ENCODE assay signal across 8 mouse cellular contexts in the genomic region with DNA sequence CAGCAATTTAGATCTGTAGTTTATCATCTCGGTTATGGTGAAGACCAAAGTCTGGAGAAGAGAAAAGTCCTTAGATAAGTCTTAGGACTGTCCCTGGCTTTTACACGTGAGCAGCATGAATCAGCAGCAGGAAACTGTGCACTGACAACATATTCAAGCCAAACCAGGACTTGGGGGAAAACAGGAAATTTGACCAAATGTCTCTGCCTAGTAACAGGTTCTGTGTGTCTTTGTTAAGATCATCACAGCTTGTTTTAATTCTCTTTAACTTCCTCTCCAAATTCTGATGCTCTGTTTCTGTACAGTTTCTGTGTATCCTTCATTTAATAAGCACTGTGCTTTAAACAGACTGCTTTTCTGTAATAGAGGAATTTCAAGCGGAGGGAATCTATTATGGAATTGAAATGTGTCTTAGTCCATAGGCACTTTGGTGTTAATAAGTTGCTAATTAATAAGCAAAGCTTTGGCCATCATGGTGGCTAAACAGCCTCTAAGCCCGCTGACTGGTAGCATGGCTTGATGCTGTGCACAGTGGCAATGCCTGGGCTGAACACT.
DNase-seq lines count a peak whose midpoint lies in the region; ATAC-seq lines count a peak whose summit lies in the region.

No protein-coding gene starts in this region.

- peak overlapping the region; percentile 24; the same call in 1 of the 2 replicates for H3K9ac ChIP-seq in midbrain, embryonic 11.5 days (ENCODE audit: low read length)
- H3K9ac ChIP-seq in midbrain, embryonic 16.5 days (ENCODE audit: low read depth, low read length): no peak overlapping the region
- H3K9ac ChIP-seq in kidney, embryonic 15.5 days: no peak overlapping the region
- H3K9ac ChIP-seq in stomach, embryonic 14.5 days (replicated peaks; ENCODE audit: low read depth, low read length): no peak overlapping the region

- H3K36me3 ChIP-seq in midbrain, embryonic 11.5 days (ENCODE audit: control insufficient read depth, insufficient read depth, low read length): no peaks in the 10 kb centered on the region
- H3K36me3 ChIP-seq in midbrain, embryonic 16.5 days (ENCODE audit: control insufficient read depth, insufficient read depth, low read length): no peaks in the 10 kb centered on the region
- no peaks in the 10 kb centered on the region for H3K36me3 ChIP-seq in kidney, embryonic 15.5 days
- no peaks in the 10 kb centered on the region for H3K36me3 ChIP-seq in stomach, embryonic 14.5 days (ENCODE audit: control insufficient read depth, insufficient read depth, low read length)

- ATAC-seq in midbrain, embryonic 11.5 days (ENCODE audit: low FRiP score): peak; percentile 33; the same call in 1 of the 2 replicates
- ATAC-seq in midbrain, embryonic 16.5 days: no peak
- no peak for ATAC-seq in kidney, embryonic 15.5 days (replicated peaks; ENCODE audit: low FRiP score)
- peak; percentile 16; the same call in 1 of the 2 replicates for ATAC-seq in stomach, embryonic 14.5 days (ENCODE audit: insufficient number of reproducible peaks, insufficient read depth, low FRiP score, low read depth)

- H3K4me2 ChIP-seq in midbrain, embryonic 11.5 days: no peak overlapping the region
- no peak overlapping the region for H3K4me2 ChIP-seq in midbrain, embryonic 16.5 days (ENCODE audit: low read length)
- H3K4me2 ChIP-seq in kidney, embryonic 15.5 days: no peak overlapping the region
- H3K4me2 ChIP-seq in stomach, embryonic 14.5 days (replicated peaks; ENCODE audit: low read depth, low read length): peak overlapping the region; percentile 5; the same call in 1 of the 2 replicates

- 74% methylated on average over 4 of the region's 4 CpGs for WGBS in midbrain, embryonic 11.5 days
- 59% methylated on average over 4 of the region's 4 CpGs for WGBS in midbrain, embryonic 16.5 days
- WGBS in kidney, embryonic 15.5 days: 64% methylated on average over 4 of the region's 4 CpGs
- WGBS in stomach, embryonic 14.5 days: 39% methylated on average over 4 of the region's 4 CpGs

- H3K9me3 ChIP-seq in midbrain, embryonic 11.5 days (ENCODE audit: control insufficient read depth, low read length): peaks cover 2% of the 10 kb centered on the region; the same call in 1 of the 2 replicates
- no peaks in the 10 kb centered on the region for H3K9me3 ChIP-seq in midbrain, embryonic 16.5 days (replicated peaks; ENCODE audit: control insufficient read depth, low read length, poor library complexity, severe bottlenecking)
- H3K9me3 ChIP-seq in kidney, embryonic 15.5 days (replicated peaks): no peaks in the 10 kb centered on the region
- H3K9me3 ChIP-seq in stomach, embryonic 14.5 days (ENCODE audit: control insufficient read depth, low read depth, low read length): no peaks in the 10 kb centered on the region

- peak overlapping the region; percentile 88 for H3K27ac ChIP-seq in midbrain, embryonic 11.5 days (ENCODE audit: low read depth, low read length)
- H3K27ac ChIP-seq in midbrain, embryonic 16.5 days (ENCODE audit: low read length): no peak overlapping the region
- peak overlapping the region; percentile 79 for H3K27ac ChIP-seq in kidney, embryonic 15.5 days
- H3K27ac ChIP-seq in stomach, embryonic 14.5 days (ENCODE audit: low read length): peak overlapping the region; percentile 94

- H3K27me3 ChIP-seq in midbrain, embryonic 11.5 days (ENCODE audit: control insufficient read depth, insufficient read depth, low read length): no peaks in the 10 kb centered on the region
- no peaks in the 10 kb centered on the region for H3K27me3 ChIP-seq in midbrain, embryonic 16.5 days (ENCODE audit: control insufficient read depth, insufficient read depth, low read depth, low read length)
- H3K27me3 ChIP-seq in kidney, embryonic 15.5 days: no peaks in the 10 kb centered on the region
- no peaks in the 10 kb centered on the region for H3K27me3 ChIP-seq in stomach, embryonic 14.5 days (ENCODE audit: control insufficient read depth, insufficient read depth, low read length)

- peaks cover 23% of the 10 kb centered on the region for H3K4me1 ChIP-seq in midbrain, embryonic 11.5 days (ENCODE audit: control insufficient read depth, insufficient read depth, low read length)
- peaks cover 11% of the 10 kb centered on the region; the same call in 1 of the 2 replicates for H3K4me1 ChIP-seq in midbrain, embryonic 16.5 days (ENCODE audit: control insufficient read depth, insufficient read depth, low read length)
- peaks cover 30% of the 10 kb centered on the region for H3K4me1 ChIP-seq in kidney, embryonic 15.5 days
- H3K4me1 ChIP-seq in stomach, embryonic 14.5 days (ENCODE audit: control insufficient read depth, insufficient read depth, low read length): peaks cover 32% of the 10 kb centered on the region

- H3K4me3 ChIP-seq in midbrain, embryonic 11.5 days (ENCODE audit: low read depth, low read length): no peak overlapping the region
- H3K4me3 ChIP-seq in midbrain, embryonic 16.5 days (ENCODE audit: low read depth, low read length): no peak overlapping the region
- no peak overlapping the region for H3K4me3 ChIP-seq in kidney, embryonic 15.5 days (replicated peaks)
- no peak overlapping the region for H3K4me3 ChIP-seq in stomach, embryonic 14.5 days (ENCODE audit: low read depth, low read length)

- peak; percentile 20 for DNase-seq in embryo, embryonic 11 days
- DNase-seq in embryo, embryonic 10 days (ENCODE audit: low spot score): no peak
- peak; percentile 90 for DNase-seq in midbrain, embryonic 11.5 days (ENCODE audit: low spot score, missing footprints)
- no peak for DNase-seq in thymus, postnatal 36 days
- DNase-seq in adrenal gland, postnatal 25 days: no peak

Comparison
In these comparisons a context has a peak if more than half of its experiments do, and no peak if none do; other contexts are left out.
1. DNase-seq: peak in embryo, embryonic 11 days (single experiment) and midbrain, embryonic 11.5 days (single experiment); none in embryo, embryonic 10 days (single experiment), thymus, postnatal 36 days (0 of 2) and adrenal gland, postnatal 25 days (single experiment).
2. ATAC-seq: peak in midbrain, embryonic 11.5 days (single experiment) and stomach, embryonic 14.5 days (single experiment); none in midbrain, embryonic 16.5 days (single experiment) and kidney, embryonic 15.5 days (single experiment).